Mouse (Mus musculus): ENCODE measurements around the gene Rwdd2b. TPM values are rescaled to one million over a fixed set of nuclear protein-coding genes. Genes with fewer than 3 reads are reported as not detected.

Rwdd2b gene
- 6.9 and 8.8 TPM in 2 replicates for total RNA-seq (2021)
- long read RNA-seq, transcript Rwdd2b-201 (5 exons, 2,009 nt) = major isoform, 20 of 22 reads
- long read RNA-seq, partial matches to known transcripts = 2 of 22 reads
- long read RNA-seq, other reads (novel, unspliced or antisense) = 0 of 22 reads

DNA sequence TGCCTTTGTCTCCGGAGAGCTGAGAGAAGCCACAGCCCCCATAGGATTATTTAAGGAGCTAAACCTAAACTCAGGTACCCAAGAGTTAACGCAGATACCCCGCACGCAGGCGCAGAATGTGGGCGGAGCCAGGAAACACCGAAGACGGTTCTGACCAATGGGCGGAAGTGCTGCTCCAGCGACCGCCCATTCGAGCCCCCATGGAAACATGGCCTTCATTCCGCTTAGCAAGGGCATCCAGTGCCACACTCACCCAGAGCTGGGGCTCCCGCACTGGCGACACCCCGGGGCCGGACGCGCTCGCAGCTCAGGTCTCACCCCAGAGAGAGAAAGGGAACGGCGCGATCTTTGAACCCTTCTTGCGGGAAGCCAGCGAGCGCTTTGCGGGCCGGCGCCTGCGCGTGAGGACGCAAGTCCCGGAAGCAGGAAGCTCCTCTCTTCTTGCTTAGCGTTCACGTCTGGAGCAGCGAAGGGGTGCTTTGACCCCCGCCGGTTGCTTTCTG, at the start of gene Rwdd2b:
Gene Rwdd2b (minus strand): TSS at position 390 of the 503 bp plus-strand sequence.
- DNase-seq = peak; percentile 93

DNA sequence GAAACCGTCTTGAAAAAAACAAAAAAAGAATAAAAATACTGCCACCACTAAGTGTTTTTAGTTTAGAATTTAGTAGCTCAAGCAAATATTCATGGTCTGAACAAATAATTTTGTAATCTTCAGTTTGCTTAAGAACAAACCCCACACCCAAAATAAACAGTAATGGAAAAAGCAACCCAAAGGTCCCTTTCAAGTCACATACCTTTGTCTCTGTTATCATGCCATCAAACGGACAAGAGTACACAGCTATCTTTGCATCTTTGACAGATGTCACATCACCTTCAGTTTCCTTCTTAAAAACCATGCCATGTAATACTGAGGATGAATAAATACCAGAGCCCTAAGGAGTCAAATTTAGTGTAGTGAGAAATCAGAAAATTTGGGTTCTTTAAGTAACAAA, 48.2 kb upstream of the Rwdd2b start:
- no peak for DNase-seq

DNA sequence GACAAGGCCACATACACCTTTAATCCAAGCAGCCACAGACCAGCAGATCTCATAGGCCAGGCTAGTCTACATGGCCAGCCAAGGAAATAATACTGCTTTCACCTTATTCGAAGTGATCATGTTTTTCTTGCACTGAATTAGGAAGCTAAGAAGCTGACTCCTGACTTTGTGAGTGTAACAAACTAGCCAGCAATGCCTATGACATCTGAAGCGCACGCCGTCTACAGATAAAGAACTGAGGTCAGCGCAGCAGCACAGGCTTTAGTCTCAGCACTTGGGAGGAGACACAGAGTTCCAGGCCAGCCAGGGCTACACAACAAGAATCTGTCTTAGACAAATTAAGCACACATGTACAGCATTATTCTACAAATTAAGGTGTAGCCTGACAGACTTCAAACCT, 46.4 kb upstream of the Rwdd2b start:
- DNase-seq = no peak

DNA sequence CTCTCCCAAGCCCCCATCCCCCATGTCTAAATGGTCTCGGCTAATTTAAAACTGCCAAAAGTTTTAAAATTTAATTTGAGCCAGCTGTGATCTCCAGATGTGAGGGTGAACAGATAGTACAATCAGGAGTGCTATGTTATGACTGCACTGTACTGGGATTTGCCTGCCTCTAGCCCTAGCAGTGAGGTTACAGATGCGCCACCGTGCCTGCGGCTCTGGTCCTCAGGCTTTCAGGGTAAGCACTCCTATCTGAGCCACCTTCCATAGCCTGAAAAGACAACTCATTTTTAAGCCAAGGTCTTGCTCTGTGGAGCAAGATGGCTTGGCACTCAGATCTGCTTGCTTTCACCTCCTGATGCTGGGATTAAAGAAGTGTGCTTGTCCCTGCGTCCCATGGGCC, 44.0 kb upstream of the Rwdd2b start:
- DNase-seq = no peak

DNA sequence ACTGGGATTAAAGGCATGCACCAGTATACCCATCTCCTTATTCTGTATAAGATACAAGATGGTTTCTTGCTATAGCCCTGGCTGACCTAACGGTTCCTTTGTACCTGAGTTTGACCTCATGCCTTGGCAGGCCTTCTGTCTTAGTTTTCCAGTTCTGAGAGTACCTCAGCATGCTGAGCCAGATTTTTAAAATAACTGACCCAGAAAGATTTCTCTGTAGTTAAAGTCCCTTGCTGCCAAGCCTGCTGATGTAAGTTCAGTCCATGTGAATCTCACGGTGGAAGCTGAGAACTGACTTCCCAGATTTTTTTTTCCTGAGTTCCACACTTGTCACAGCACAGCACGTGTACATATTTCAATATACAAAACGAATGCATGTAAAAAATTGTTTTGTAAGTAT, 30.2 kb upstream of the Rwdd2b start:
- no peak for DNase-seq

DNA sequence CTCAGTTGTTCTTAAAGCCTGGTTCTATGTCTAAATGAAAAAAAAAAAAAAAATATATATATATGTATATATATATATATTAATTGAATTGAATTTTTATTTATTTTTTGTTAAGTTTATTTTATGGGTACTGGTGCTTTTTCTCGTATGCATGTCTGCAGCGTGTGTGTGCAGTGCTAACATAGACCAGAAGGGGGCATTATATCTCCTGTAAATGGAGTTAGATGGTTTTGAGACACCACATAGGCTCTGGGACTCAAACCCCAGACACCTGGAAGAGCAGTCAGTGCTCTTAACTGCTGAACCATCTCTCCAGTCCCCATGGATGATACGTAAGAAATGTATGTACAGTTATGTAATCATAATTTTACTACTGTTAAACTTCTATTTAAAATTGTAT, 18.4 kb upstream of the Rwdd2b start:
- no peak for DNase-seq

DNA sequence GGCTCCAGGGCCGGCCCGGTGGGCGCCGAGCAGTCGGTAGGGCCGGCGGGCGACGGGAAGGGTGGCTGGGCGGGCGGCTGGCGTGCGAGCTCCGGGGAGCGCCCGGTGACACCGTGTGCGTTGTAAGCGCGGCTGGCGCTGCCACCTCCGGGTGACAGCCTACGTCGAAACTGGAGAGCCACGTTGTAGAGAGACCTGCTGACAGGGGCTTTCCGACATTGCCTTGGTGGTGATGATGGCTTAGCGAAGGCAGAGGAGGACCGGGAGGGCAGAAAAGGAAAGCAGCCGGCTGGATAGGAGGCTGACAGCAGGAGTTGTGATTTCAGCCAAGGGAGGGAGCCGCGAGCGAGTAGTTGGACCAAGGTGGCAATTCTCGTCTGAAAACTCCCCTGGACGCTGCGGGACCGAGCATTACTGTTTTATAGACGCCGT, 14.8 kb upstream of the Rwdd2b start:
- DNase-seq = no peak

DNA sequence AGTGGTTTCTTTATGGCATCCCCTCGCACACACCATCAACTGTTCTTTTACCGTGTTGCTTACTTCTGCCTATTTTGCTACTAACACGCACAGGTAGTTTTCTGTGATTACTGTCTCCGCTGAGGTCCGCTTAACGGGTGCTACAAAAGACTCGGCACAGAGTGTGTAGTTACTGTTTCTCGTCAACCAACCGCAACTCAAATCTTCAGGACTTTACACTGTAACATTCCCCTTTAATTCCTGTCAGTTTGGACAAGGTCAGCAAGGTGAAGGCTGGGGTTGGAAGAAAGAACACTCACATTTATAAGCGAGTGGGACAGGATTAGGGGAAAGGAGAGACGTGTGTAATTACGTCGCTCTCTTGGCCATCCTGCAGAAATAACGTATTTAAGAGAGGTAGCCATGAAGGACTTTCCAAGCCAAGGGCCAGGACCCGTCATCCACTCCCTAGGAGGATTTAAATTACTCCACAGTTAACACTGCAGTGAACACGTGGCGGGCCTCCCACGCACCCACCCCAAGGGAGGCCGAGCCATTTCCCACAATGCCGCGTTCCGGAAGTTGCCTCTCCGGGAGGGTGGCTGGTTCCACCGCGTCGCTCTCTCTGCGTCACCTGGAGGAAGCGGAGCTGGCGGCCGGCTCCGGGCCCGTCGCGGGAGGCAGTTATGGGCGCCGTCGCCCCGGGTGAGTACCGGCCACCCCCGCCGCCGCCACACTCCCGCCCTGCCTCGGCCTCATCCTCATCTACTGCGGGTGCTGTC, 14.2 kb upstream of the Rwdd2b start, which contains the start of gene Usp16:
Gene Usp16 (plus strand): TSS at position 285 of the 761 bp plus-strand sequence.
- peak; percentile 95 for DNase-seq

DNA sequence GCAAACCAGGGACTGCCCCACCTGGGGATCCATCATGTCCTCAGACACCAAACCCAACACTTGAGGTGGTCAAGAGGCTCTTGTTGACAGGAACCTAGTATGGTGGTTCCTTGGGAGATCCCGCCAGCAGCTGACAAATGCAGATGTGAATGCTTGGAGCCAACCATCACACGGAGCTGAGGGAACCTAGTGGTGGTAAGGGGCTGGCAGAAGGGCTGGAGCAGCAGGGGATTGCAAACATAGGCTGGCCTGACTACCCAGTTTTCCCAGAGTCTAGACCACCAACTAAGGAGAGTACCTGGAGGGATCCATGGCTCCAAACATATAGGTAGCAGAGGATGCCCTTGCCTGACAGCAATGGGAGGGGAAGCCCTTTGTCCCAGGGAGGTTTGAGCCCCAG, 12.9 kb upstream of the Rwdd2b start:
- no peak for DNase-seq

DNA sequence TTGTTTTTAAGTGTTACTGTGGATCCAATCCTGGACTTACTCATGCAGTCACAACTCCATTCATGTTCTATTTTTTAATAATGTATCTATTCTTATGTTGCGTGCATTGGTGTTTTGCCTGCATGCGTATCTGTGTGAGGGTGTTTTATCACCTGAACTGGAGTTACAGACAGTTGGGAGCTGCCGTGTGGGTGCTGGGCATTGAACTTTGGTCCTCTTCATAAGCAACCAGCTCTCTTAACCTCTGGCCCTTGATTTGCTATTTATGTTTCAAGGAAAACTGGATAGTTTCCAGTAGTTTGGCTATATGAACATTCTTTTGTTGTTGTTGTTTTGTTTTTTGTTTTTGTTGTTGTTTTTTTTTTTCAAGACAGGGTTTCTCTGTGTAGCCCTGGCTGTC, 5.2 kb upstream of the Rwdd2b start:
- DNase-seq = no peak

DNA sequence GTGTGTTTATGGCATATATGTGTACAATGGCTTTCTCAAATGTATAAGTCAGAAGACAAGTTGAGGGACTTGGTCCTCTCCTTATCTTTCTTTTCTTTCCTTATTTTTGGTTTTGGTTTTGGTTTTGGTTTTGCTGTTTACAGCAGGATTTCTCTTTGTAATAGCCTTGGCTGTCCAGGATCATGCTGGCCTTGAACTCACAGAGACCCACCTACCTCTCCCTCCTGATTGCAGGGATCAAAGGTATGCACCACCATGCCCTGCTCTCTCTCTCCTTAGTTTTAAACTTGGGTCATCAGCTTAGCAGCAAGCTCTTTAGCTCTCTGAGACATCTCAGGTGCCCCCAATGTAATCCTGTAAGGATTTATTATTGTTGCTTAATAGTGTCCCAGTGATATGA, 4.7 kb upstream of the Rwdd2b start:
- DNase-seq = no peak

DNA sequence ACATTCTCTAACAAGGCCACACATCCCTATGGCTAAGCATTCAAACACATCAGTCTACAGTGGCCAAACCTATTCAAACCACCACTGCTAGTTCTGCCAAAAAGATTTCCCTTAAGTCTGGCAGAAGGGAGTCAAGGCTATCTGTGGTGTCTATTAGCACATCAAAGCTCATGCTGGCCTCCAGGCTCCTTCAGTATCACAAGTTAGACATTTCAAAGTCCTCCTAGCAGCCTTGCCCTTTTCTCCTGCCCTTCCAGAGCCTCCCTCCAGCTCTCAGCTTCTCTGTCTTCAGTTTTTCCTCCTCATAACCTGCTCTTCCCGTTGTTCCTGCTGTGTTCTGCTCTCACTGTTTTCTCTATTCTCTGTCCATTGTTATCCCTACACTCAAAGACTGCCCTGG, 3.7 kb upstream of the Rwdd2b start:
- no peak for DNase-seq

DNA sequence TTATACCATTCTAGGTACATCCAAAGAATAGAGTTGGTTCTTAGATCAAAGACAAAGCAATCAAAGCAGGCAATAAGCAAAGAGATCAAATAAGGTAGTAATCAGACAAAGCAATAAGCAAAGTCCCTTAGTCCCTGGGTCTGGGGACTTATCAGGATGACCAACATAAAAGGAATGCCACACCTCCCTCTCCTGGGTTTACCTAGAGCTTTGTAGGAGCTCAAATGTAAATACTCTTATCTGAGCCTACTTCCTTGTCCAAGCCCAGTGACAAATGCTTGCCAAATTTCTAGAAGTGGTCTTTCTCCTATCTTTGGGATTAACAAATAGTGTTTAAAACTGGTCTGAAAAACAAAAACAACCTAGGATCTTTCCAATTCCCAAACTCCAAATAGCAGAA, 2.9 kb upstream of the Rwdd2b start:
- no peak for DNase-seq

DNA sequence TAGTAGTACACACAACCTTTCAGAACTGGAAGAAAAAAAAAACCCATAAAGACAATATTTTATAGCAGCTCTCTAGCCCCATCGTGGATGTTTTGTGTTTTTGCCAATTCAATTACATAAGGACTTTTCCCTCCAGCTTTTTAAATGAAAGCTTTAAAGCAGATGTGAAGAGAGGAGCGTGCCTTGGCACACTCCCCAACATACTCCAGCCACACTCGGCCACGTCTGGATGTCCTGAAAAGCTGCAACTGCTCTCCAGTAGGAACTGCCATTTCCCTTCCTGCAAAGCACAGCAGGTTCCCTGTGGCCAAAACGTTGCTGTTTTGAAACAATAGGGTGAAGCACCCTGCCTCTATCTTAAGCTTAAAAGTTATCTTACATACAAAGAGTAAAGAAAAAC, 1.9 kb upstream of the Rwdd2b start:
- no peak for DNase-seq

DNA sequence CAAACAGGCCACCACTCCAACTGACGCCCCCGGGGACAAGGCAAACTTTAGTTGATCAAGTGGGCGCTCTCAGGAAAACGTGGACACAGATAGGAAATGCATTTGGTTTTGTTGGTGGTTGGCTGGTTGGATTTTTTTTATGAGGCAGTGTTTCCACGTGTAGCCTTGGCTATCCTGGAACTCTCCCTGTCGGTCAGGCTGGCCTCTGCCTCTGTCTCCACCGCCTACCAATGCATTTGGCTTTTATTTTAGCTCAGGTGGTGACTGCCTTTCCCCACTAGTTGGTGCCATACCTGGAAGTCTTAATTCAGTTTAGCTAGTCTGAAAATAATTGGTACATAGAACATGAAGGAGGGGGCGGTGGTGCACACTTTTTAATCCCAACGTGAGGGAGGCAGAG, 716 bp upstream of the Rwdd2b start:
- DNase-seq = no peak

DNA sequence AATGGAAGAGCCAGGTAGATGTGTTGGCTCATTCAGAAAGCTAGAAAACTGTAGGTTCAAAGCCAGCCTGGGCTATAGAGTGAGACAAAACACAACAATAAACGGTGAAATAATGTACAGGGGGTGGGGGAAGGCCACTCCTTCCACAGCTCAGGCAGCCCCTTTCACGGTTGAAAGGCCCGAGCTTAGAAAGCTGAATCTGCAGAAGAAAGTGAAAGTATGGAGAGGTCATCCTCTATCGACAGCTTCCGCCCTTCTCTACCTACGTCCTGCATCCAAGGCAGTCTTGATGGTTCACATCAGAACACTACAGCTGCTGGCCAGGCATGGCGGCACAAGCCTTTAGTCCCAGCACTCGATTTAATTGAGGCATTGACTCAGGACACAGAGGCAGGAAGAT, 1.7 kb downstream of the Rwdd2b start:
- DNase-seq = no peak

DNA sequence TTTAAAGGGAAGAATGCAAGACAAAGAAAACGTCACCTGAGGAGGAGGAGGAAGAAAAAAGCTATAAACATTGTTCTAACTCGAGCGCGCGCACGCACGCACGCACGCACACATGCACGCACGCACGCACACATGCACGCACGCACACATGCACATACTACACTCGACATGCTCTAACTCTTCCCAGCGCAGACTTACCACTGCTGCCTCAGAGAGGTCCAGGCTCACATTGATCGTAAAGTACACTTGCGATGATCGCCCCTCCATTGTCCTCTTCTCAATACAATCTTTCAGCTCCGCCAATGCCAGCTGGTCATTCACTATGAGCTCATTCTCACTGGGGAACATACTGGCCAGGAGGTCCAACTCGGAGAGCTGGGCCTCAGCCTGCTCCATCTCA, 3.3 kb downstream of the Rwdd2b start:
- no peak for DNase-seq

DNA sequence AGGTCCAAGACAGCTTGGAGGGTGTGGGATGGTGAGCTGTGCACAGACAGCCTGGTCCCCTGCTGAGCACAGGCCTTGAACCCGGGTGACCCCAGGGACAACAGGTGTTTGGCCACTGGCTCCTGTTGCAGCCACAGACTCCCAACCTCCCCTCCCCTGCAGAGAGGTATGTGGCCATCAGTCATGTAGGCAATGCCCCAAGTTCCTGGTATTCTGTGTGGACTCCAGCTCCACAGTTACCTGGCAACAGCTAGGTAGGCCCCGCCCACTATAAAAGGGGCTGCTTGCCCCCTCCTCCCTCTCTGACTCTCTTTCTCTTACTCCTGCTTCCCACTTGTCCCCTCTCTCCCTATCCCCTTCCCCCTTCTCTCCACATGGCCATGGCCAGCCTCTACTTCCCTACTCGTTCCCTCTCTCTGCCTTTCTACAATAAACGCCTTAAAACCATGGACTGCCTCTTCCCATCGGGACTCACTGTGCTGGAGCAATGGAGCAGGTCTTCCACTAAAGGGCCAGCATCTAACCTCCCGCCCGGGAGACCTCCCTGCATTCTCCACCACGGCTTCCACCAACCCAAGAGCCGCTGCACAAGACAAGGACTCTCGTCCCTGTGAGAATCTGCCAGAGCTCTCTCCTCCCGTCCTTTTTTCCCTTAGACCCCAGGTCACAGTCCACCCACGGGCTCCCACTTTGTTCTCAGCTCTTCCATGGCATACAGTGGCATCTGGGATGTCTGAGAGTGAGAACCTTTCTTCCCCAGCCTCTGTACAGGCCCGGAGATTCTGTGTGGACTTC, 4.8 kb downstream of the Rwdd2b start:
- no peak for DNase-seq

DNA sequence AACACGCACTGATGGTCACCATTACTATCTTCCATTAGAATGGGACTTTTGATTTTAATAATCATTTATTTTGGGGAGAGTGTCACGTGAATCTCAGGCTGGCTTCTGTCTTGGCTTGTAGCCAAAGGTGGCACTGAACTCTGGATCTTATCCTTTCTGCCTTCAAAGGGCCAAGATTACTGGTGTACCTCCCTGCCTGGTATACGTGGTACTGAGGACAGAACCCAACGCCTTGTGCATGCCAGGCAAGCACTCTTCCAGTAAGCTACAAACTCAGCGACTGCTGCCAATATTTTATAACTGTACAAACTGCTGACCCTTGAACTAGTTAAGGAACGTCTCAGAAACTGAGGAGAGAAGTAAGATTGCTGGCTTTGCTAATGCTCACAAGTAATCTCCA, 5.4 kb downstream of the Rwdd2b start:
- no peak for DNase-seq

DNA sequence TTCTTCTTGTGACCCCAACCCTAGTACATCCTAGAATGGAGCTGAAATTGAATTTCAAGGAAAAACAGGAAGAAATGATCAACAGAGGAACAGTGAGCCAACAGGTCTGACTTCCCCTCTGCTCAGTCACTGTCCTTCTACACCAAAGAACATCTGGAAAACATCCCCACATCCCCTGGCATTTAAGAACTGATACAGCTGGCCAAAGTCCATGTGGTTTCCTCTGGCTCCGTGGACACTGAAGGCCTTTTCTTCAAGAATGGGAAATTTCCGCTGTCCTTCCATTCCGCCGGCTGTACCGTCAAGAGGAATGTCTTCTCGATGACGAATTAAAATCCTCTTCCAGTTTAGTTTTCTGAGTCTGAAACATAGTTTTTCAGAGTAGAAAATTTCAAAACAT, 6.1 kb downstream of the Rwdd2b start:
- no peak for DNase-seq

DNA sequence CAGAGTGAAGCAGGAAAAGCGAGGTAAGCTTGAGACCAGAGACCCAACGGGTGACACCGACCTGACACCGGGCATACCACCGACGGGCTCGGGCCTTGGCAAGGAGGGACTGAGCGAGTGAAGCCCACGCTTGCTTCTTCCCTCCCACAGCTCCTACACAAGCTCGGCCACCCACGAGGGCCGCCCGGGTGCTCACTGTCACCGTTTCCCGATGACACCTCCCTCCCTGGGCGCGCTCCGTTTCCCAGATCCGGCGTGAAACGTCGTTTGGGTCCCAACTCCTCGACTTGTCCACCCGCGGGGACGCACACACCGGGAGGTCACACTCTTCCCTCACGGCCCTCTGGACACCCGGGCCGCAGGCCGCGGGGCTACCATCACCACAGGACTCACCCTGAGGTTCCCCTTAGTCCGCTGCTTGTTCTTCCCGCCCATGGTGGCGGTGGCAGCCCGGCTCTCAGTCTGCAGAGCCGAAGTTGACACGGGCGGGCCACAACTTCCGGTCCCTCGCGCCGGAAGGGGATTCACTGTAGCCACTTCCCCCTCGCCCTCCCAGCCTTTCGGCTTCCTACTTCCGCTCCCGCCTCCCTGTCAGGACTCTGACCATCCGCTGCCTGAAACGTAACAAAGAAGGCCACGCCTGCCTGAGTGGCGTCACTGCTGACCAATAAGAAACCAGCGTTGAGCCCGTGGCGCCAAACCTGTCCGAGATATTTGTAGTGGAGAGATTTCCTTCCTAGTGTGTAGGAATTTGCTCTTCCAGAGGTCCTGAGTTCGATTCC, 8.1 kb downstream of the Rwdd2b start, which contains the start of gene Ltn1:
Gene Ltn1 (minus strand): TSS at position 580 of the 782 bp plus-strand sequence.
- DNase-seq = peak; percentile 96

DNA sequence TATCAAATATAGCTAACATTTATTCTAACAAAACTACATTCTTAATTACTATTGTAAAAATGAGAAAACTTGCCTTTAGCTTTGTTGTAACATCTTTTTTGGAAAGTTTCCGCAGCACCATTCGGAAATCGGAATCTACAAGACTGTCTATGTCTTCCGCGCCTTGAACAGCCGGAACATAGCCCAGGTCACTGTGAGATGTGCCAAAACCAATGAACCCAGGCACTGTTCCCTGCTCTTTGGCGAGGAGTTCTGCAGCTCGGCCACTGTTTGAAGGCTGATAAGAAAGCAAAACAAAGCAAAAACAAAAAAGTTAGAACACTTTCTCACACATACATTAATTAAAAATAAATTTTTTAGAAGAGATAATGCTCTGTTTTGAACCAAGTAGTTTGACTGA, 12.9 kb downstream of the Rwdd2b start:
- no peak for DNase-seq

Measured in adrenal gland, postnatal 25 days (tissue).